Comparison of ENCODE assay signal across 1 mouse cellular context in genomic region chr15:89315190-89315731, GRCm38 (mm10).
TF ChIP-seq lines count a peak whose summit lies in the region.

TSS of gene Sbf1 (minus strand) at chr15:89315311.

TF ChIP-seq in MEL, 35 proteins besides CTCF, POLR2A, EP300 and RAD21 (continued from another document):
- no peak for TF ChIP-seq MAFK (IDR thresholded peaks at IDR 0.05; ENCODE audit: borderline replicate concordance, low read depth, low read length)
- no peak for TF ChIP-seq CHD2 (IDR thresholded peaks at IDR 0.05; ENCODE audit: low read length)
- no peak for TF ChIP-seq CHD1 (IDR thresholded peaks at IDR 0.05; ENCODE audit: low read depth, low read length)
- TF ChIP-seq HCFC1 (IDR thresholded peaks at IDR 0.05; ENCODE audit: low read depth, low read length) = peak; percentile 79
